Mouse (Mus musculus): ENCODE results near the gene Trim15. TPM values are rescaled to one million over a fixed set of nuclear protein-coding genes. Genes with fewer than 3 reads are reported as not detected.
"Not testable (repeated sequence)": the region's sequence is repeated elsewhere in the genome, so short reads cannot be mapped to it uniquely, and the experiment has no call there.

Trim15 gene
- total and polyA plus RNA-seq, 2 experiments = not detected

DNA sequence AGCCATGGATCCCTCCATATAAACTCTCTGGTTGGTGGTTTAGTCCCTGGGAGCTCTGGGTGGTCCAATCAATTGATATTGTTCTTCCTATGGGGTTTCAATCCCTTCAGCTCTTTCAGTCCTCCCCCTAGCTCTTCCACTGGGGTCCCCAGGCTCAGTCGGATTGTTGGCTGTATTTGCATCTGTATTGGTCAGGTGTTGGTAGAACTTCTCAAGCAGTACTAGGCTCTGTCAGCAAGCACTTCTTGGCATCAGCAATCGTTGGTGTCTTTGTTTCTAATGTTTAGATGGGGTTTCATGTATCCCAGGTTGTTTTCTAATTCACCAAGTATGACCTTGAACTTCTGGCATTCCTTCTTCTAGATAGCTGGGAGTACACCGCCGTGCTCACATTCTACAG is 34.3 kb downstream of the Trim15 start:
- no peaks in the 10 kb centered on the region for H3K36me3 ChIP-seq (ENCODE audit: control insufficient read depth, insufficient read depth, low read length)
- DNase-seq (ENCODE audit: extremely low read depth, low read depth, low spot score) = no peak
- WGBS = 72% methylated on average over 4 of the region's 4 CpGs
- H3K27ac ChIP-seq (replicated peaks; ENCODE audit: insufficient read depth, low read depth, low read length) = no peak overlapping the region
- H3K9ac ChIP-seq (ENCODE audit: low read depth, low read length) = no peak overlapping the region
- H3K79me2 ChIP-seq (ENCODE audit: control insufficient read depth, insufficient read depth, low read length) = no peaks in the 10 kb centered on the region
- H3K4me1 ChIP-seq (ENCODE audit: control insufficient read depth, insufficient read depth, low read length) = peaks cover 3% of the 10 kb centered on the region; the same call in 1 of the 2 replicates
- no peaks in the 10 kb centered on the region for H3K27me3 ChIP-seq (ENCODE audit: control insufficient read depth, insufficient read depth, low read length)
- TF ChIP-seq POLR2A (IDR thresholded peaks at IDR 0.05; ENCODE audit: extremely low read depth, insufficient read depth, low read length) = no peak
- TF ChIP-seq CTCF (IDR thresholded peaks at IDR 0.05; ENCODE audit: low read depth, low read length) = no peak
- no peak overlapping the region for H3K4me3 ChIP-seq (ENCODE audit: insufficient read depth, low read depth, low read length)

DNA sequence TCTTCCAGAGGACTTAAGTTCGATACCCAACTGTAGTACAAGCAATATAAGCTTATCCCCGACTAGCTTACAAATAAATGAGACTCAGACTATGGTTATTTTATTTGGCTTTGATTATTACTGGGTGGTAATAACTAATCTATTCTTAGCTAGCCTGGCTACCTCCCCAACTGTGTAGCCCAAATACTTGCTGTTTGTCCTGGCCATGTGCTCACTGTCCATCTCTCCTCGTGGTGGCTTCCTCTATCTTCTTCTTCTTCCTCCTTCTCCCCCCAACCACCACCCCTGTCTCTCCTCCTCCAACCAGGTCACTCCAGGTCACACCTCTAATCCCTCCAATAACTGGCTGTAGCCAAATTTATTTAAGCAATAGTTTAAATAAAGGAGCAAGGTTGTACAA is 36.5 kb downstream of the Trim15 start:
- no peaks in the 10 kb centered on the region for H3K79me2 ChIP-seq (ENCODE audit: control insufficient read depth, insufficient read depth, low read length)
- H3K9ac ChIP-seq (ENCODE audit: low read depth, low read length) = no peak overlapping the region
- H3K36me3 ChIP-seq (ENCODE audit: control insufficient read depth, insufficient read depth, low read length) = no peaks in the 10 kb centered on the region
- H3K4me1 ChIP-seq (ENCODE audit: control insufficient read depth, insufficient read depth, low read length) = peaks cover 3% of the 10 kb centered on the region; the same call in 1 of the 2 replicates
- DNase-seq (ENCODE audit: extremely low read depth, low read depth, low spot score) = peak; percentile 28
- WGBS = 40% methylated on average over 3 of the region's 3 CpGs
- H3K27me3 ChIP-seq (ENCODE audit: control insufficient read depth, insufficient read depth, low read length) = no peaks in the 10 kb centered on the region
- TF ChIP-seq POLR2A (IDR thresholded peaks at IDR 0.05; ENCODE audit: extremely low read depth, insufficient read depth, low read length) (no peak), CTCF (IDR thresholded peaks at IDR 0.05; ENCODE audit: low read depth, low read length) (no peak)
- H3K4me3 ChIP-seq (ENCODE audit: insufficient read depth, low read depth, low read length) = no peak overlapping the region
- no peak overlapping the region for H3K27ac ChIP-seq (replicated peaks; ENCODE audit: insufficient read depth, low read depth, low read length)

DNA sequence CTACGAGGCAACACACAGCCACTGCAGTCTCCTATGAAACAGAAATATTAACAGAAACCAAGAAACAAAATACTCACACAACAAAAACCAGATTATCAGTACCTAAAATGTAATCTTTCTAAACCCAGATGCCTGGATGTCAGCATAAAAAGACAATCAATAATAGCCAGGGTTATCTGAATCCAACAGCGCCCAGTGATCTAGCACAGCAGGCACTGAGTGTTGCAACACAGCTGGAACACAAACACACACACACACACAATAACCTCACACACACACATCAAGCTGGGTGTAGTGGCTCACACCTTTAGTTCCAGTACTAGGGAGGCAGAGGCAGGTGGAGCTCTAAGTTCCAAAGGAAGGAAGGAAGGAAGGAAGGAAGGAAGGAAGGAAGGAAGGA is 38.5 kb downstream of the Trim15 start:
- TF ChIP-seq CTCF (IDR thresholded peaks at IDR 0.05; ENCODE audit: low read depth, low read length) (no peak), POLR2A (IDR thresholded peaks at IDR 0.05; ENCODE audit: extremely low read depth, insufficient read depth, low read length) (no peak)
- Histone ChIP-seq H3K4me3 (ENCODE audit: insufficient read depth, low read depth, low read length) (no peak overlapping the region), H3K4me1 (ENCODE audit: control insufficient read depth, insufficient read depth, low read length) (peaks cover 3% of the 10 kb centered on the region; the same call in 1 of the 2 replicates), H3K27ac (replicated peaks; ENCODE audit: insufficient read depth, low read depth, low read length) (no peak overlapping the region), H3K36me3 (ENCODE audit: control insufficient read depth, insufficient read depth, low read length) (no peaks in the 10 kb centered on the region), H3K27me3 (ENCODE audit: control insufficient read depth, insufficient read depth, low read length) (no peaks in the 10 kb centered on the region), H3K9ac (ENCODE audit: low read depth, low read length) (no peak overlapping the region), H3K79me2 (ENCODE audit: control insufficient read depth, insufficient read depth, low read length) (no peaks in the 10 kb centered on the region)
- peak; percentile 90 for DNase-seq (ENCODE audit: extremely low read depth, low read depth, low spot score)
- WGBS = 19% methylated on average over 2 of the region's 2 CpGs

DNA sequence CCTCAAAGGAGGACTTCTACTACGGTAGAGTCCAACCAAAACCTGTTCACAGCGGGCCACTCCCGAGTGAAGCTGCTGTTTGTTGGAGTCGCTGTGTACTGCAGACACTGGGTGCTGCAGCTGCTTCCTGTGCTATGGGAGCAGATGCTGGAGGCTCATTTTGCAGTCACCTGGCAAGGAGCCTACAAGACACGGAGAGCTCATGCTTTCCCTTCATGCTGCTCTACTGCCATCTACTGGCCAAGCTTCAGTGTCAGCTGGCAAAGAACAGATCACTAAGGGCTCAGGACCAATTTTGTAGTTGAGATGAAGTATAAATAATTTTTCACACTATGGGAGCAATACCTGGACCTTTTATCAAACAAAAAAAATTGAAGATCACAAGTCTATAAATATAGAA is 41.0 kb downstream of the Trim15 start:
- TF ChIP-seq CTCF (IDR thresholded peaks at IDR 0.05; ENCODE audit: low read depth, low read length) = peak; percentile 65
- H3K4me3 ChIP-seq (ENCODE audit: insufficient read depth, low read depth, low read length); H3K36me3 ChIP-seq (ENCODE audit: control insufficient read depth, insufficient read depth, low read length); H3K9ac ChIP-seq (ENCODE audit: low read depth, low read length); H3K4me1 ChIP-seq (ENCODE audit: control insufficient read depth, insufficient read depth, low read length); H3K27me3 ChIP-seq (ENCODE audit: control insufficient read depth, insufficient read depth, low read length); H3K79me2 ChIP-seq (ENCODE audit: control insufficient read depth, insufficient read depth, low read length); H3K27ac ChIP-seq (replicated peaks; ENCODE audit: insufficient read depth, low read depth, low read length): not testable (repeated sequence)
- WGBS = 17% methylated on average over 5 of the region's 5 CpGs
- DNase-seq (ENCODE audit: extremely low read depth, low read depth, low spot score) = peak; percentile 70

DNA sequence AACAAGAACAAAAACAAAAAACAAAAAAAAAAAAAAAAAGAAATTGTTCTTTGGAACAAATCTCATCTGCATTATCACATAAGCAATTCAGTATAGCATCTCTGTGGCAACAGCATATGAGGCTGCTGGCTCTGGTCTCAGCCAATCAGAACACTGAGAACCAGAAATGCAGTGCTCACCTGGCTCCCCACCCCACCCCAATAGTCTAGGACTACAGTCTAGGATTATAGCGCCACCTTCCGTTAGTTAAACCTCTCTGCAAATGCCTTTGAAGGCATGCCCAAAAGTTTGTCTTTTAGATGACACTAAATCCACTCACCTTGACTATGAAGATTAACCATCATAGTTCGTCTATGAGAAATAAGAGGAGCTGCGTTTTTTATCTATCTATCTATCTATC is 41.5 kb downstream of the Trim15 start:
- 24% methylated on average over 4 of the region's 4 CpGs for WGBS
- no peaks in the 10 kb centered on the region for H3K27me3 ChIP-seq (ENCODE audit: control insufficient read depth, insufficient read depth, low read length)
- no peaks in the 10 kb centered on the region for H3K79me2 ChIP-seq (ENCODE audit: control insufficient read depth, insufficient read depth, low read length)
- no peaks in the 10 kb centered on the region for H3K36me3 ChIP-seq (ENCODE audit: control insufficient read depth, insufficient read depth, low read length)
- H3K9ac ChIP-seq (ENCODE audit: low read depth, low read length) = no peak overlapping the region
- DNase-seq (ENCODE audit: extremely low read depth, low read depth, low spot score) = peak; percentile 24
- H3K27ac ChIP-seq (replicated peaks; ENCODE audit: insufficient read depth, low read depth, low read length) = no peak overlapping the region
- H3K4me1 ChIP-seq (ENCODE audit: control insufficient read depth, insufficient read depth, low read length) = peaks cover 2% of the 10 kb centered on the region; the same call in 1 of the 2 replicates
- H3K4me3 ChIP-seq (ENCODE audit: insufficient read depth, low read depth, low read length) = no peak overlapping the region
- 0 out of 2 replicates have a peak, but pooled peaks have one; percentile 3 for TF ChIP-seq CTCF (IDR thresholded peaks at IDR 0.05; ENCODE audit: low read depth, low read length)
- TF ChIP-seq POLR2A (IDR thresholded peaks at IDR 0.05; ENCODE audit: extremely low read depth, insufficient read depth, low read length) = no peak

DNA sequence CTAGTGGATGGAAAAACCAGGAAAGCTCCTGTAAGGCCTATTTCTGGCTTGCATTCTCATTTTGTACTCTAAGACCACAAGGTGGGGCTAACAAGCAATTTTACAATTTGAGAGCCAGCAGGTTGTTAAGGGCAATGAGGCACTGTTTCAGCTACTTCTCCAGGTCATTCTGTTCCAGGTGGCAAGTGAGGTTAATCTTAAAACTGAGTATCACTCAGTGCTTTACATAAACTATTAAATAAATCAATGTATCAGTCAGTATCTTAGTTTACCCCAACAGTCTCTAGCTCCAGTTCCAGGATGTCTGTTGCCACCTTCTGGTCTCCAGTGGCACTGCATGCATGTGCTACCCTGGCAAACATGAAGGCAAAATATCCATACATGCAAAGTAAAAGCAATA is 43.0 kb downstream of the Trim15 start:
- no peaks in the 10 kb centered on the region for H3K27me3 ChIP-seq (ENCODE audit: control insufficient read depth, insufficient read depth, low read length)
- peak; percentile 61 for DNase-seq (ENCODE audit: extremely low read depth, low read depth, low spot score)

More for the DNA sequence above, 43.0 kb downstream of the Trim15 start:
- H3K9ac ChIP-seq (ENCODE audit: low read depth, low read length) = no peak overlapping the region
- no peaks in the 10 kb centered on the region for H3K79me2 ChIP-seq (ENCODE audit: control insufficient read depth, insufficient read depth, low read length)
- no peaks in the 10 kb centered on the region for H3K36me3 ChIP-seq (ENCODE audit: control insufficient read depth, insufficient read depth, low read length)
- H3K4me3 ChIP-seq (ENCODE audit: insufficient read depth, low read depth, low read length) = no peak overlapping the region
- no peak overlapping the region for H3K27ac ChIP-seq (replicated peaks; ENCODE audit: insufficient read depth, low read depth, low read length)
- peaks cover 1% of the 10 kb centered on the region; the same call in 1 of the 2 replicates for H3K4me1 ChIP-seq (ENCODE audit: control insufficient read depth, insufficient read depth, low read length)
- TF ChIP-seq CTCF (IDR thresholded peaks at IDR 0.05; ENCODE audit: low read depth, low read length) (peak; percentile 71), POLR2A (IDR thresholded peaks at IDR 0.05; ENCODE audit: extremely low read depth, insufficient read depth, low read length) (no peak)
